Mouse (Mus musculus) retina, adult 2 months (tissue): ENCODE results near the gene Tdrd5.
"Not testable (repeated sequence)": the region's sequence is repeated elsewhere in the genome, so short reads cannot be mapped to it uniquely, and the experiment has no call there.

Experiments
- DNase-seq: peaks from one replicate; pipeline ENCODE4 v3.0.0-alpha.2; 2012; ENCODE audit warnings: low read depth, low spot score

Tdrd5 gene

DNA sequence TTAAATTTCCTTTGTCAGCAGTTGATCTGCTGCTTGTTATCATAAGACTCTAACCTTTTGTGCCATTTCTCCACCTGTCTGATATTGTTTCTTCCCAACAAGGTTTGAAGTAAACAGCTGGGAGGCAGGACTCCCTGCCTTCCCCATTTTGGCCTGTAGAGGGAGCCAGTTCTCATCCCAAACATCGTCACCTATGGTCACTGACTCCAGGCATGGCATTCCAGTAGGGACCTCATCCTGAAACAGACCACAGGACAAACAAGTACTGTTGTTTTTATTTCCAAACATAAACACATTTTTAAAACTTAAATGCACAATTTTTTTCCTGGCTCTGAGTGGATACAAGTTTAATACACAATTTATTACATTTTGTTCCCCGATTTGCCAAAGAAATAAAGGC, 40.1 kb downstream of the Tdrd5 start:
- DNase-seq: peak; percentile 23

DNA sequence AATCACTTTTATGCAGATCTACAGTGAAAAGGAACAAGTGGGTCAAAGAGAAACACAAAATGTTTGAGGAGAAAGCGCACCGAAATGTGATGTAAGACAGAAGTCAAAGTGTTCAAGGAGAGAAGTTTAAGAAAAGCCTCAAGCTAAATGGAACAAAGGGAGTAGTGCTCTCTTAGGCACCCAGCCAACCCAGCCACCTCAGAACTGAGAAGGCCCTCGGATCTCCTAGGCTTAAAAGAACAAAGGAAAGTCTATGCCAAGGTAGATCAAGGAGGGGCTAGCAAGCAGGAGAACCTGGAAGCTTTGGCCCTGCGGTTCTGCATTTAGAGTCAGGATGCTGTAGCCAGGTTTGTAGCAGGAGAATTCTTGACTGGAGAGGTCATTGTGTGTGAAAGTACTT, 48.6 kb downstream of the Tdrd5 start:
- DNase-seq: no peak

DNA sequence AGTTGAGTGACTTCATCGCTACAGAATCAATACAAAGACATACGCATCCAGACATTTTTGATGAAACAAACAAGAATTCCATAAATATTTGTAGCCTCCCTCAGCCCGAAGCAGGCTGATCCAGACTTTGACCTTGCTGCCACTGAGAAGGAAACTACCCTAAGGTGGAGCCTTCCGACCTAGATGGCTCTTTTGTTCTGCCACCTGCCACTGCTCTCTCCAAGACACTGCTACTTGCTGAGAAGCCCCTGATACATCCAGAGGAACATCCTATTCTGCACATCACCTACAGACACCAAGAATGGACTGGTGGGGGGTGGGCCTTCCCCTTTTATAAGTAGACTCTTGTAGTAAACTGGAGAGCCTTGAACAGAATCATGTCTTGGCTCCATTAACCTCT, 52.4 kb downstream of the Tdrd5 start:
- DNase-seq: not testable (repeated sequence)

DNA sequence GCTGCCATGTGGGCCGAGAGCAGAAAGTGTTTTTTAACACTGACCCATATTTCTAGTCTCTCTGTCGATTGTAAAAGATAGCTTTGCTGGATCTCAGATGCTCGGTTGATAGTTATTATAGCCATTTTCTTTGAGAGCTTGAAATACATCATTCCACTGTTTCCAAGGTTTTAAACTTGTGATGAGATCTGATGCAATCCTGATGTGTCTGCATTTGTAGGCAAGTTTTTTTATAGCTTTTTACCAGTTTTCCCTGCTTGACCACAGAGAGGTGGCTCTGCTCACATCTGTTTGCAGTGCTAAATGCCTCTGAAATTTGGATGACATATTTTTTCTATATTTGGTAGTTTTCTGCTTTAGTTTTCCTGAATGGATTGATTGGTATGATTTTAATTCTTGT, 55.6 kb downstream of the Tdrd5 start:
- DNase-seq: no peak

DNA sequence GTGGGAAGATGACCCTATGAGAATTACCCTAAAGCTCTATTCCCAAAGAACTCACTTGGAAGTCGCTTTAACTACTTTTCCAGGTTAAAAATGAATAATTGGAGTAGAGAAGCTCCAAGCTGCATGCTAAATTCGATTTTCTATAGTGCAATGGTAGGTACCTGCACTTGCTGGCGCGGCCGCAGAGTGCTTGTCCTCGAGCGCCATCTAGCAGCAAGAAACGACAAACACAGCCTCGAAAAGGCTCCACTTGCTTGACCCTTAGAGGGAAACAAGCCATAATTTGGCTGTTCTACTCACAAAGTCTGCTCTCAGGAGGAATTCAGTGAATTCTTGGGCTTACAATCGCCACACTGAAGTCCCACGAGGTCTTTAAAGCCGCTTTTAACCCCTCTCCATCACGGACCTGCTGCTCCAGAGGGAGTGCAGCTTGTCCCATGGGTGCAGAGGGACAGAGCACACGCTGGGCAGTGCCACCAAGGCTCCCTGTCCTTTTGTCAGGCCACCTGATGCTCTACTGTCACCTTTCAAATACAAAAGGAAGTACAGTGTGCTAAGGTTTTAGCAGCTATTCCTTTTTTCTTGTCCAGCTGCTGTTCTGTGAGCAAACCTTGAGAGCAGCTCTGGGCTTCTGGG, 61.6 kb downstream of the Tdrd5 start:
- DNase-seq: peak; percentile 44

DNA sequence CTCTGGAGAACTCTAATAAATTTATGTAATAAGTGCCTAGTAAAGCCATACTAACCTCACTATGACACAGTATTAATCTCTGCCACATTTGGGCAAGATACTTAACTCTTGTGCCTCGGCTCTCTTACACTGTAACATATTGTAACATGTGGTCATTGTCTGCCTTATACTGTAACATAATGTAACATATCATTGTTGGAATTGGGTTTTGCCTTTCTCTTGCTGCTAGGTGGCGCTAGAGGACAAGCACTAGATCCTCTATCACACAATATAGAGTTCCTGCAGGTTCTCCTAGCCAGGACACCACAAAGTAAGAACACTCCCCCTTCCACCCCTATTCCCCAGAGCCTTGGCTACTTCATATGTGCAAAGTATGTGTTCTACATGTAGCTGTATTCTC, 62.4 kb downstream of the Tdrd5 start:
- no peak for DNase-seq

DNA sequence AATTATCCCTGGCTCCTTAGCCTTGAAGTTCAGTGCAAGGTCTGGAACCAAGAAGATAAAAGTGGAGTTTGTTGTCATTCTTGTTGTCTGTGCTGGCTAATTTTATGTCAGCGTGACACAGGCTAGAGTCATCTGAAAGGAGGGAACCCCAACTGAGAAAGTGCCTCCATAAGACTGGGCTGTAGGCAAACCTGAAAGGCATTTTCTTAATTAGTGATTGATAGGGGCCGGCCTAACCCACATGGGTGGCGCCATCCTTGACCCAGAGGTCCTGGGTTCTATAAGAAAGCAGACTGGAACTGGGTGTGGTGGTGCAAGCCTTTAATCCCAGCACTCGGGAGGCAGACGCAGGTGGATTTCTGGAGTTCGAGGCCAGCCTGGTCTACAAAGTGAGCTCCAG, 72.3 kb downstream of the Tdrd5 start:
- no peak for DNase-seq

DNA sequence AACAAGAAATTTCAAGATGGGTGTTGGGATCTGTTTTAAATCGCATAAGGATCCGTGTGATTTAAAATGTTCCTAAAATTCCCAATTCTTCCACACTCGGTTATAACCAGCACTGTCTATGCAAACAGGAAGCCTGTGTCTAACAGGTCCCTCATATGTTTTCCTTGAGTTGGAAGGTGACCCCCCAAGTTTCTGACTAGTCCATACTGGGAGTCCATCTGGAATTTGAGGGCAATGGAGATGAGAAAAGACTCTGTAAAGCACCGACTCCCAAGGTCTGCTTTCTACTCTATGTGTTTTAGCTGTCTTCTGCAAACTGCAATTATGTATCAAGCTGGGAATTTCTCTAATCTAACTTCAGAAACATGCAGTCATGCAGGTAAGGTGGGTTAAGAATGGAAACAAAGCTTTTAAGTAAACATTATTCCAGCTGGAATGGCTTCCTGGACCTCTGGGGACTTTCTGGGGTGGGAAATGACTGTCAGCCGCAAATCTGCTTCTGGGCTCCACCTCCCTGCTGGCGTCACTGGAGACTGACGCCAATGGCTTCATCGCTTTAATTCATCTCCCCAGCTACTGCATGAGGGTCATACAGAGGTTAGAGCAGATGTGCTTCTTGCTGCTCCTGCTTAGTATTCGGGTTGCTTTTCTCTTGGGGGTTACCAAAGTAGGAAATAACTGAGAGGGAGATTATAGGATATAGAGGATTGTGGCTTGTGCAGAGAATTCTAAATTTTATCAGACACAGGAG, 73.0 kb downstream of the Tdrd5 start:
- DNase-seq: peak; percentile 22

DNA sequence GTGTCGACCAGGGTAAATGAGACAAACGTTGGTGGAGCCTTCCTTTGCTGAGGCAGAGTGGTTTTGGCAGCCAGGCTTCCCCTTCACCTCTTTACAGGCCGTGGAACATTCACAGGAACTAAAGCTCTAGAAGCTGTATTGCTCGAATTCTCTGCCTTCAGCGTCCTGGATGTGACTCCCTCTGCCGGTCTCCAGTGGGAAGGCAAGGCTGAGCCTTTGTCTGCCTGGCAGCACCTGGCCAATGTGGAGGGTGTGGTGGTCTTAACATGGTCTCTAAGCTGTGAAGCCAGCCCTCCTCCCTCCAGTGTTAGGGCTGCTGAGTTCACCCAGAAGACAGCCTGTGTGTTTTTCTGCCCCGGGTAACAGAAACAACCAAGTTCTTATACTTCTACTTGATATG, 74.0 kb downstream of the Tdrd5 start:
- no peak for DNase-seq

DNA sequence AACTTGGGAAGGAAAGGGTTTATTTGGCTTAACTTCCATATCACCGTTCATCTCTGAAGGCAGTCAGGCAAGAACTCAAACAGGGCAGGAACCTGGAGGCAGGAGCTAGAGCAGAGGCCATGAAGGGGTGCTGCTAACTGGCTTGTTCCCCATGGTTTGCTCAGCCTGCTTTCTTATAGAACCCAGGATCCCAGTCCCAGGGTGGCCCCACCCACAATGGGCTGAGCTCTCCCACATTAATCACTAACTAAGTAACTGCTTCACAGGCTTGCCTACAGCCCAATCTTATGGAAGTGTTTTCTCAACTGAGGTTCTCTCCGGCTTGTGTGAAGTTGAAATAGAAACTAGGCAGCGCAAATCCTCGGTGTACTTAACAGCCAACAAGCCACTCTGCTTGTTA, 74.7 kb downstream of the Tdrd5 start:
- no peak for DNase-seq

DNA sequence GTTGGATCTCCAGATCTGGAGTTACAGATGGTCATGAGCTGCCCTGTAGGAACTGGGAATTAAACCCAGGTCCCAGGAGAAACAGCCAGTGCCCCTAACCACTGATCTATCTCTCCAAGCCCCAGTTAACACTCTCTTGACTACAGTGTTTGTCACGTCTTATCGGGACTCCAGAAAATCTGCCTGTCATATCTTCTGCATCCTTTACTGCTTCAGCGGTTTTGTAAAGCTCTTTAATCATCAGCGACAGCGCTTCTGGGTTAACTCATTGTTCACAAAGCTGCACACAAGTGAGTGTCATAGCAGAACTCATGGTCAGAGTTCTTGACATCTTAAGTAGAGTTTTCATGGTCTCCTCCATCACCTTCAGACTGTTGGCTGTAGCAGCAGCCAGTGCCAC, 76.6 kb downstream of the Tdrd5 start:
- DNase-seq: no peak

DNA sequence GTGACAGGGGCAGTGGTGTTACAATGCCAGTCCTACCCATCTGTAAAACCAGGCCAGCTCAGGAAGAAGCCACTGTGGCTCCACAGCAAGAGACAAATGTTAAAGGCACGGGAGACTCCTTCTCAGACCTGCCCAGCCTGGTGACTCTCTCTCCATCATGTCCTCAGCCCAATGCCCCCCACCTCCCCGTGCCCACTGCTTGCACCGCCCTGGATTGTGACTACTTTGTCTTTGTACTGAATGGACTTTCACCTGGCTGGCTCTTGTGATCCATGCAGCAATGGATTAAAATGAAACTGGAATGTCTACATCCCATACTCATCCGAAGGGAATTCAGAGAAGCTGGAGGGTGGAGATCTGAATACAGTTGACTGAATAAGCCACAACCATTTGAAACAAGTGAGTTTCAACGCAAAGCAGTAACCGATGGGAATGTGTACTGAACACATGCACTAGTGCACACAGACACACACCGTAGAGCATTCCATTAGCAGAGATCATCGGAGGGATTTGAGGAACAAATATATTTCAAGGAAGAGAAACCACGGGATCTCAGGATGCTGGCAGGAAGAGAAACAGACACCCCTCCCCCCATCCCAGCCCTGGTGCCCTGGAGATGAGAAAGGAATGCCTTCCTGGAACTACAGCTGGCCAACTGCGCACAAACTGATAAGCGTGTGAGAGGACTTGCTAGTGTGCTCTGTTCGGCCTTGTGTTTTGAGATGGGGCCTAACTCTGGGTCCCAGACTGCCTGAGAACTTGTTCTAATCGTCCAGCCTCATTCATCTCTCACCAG, 81.1 kb downstream of the Tdrd5 start:
- no peak for DNase-seq

DNA sequence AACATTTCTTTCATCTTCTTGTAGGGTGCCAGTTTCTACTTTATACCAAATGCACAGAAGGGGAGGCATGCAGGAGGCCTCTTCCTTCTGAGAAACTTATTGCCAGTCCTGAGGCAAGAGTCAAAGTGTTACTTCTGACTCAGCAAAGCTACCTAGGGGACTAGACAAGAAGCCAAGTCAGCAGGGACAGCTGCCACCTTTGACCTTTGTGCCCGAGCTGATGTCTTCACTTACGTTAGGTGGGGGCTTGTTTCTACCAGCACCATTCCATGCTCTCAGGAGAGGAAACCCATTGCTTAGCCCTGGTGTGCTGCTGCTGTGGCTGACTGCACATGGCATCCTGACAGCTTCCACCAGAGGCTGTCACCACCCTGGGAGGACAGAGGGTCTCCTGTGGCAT, 82.1 kb downstream of the Tdrd5 start:
- no peak for DNase-seq

DNA sequence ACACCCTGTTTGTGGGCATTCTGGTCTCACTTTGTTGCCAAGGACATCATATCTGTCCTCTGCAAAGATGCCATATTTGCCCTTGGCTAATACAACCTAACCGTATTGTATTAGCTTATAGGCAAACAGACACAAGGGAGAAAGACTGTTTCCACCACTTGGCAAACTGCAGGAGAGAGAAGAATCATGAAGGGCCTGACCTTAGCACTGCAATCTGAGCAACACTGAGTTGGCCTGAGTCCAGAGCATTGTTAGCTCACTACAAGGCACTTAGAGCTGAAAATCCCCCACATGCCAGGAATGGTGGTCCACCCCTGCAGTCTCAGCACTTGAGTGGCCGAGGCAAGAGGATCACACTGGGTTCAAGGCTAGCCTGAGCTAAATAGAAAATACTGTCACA, 84.9 kb downstream of the Tdrd5 start:
- no peak for DNase-seq

DNA sequence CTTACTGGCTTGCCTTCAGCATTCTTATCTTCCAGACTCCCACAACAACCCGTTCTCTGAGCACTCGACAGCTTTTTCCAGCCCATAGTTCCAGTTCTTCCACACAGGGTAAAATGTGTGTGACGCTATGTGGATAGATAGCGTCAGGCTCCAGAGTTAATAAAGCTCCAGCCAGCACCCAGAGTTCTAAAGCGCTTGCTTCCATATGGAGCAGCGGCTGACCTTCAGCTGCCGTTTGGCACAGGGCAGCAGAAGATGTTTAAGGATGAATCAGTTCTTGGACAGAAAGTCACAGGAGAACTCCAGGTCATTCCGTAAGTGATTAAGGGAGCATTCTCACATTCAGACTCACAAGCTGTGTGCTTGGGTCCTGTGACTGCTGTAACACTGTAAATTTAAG, 85.5 kb downstream of the Tdrd5 start:
- DNase-seq: no peak

DNA sequence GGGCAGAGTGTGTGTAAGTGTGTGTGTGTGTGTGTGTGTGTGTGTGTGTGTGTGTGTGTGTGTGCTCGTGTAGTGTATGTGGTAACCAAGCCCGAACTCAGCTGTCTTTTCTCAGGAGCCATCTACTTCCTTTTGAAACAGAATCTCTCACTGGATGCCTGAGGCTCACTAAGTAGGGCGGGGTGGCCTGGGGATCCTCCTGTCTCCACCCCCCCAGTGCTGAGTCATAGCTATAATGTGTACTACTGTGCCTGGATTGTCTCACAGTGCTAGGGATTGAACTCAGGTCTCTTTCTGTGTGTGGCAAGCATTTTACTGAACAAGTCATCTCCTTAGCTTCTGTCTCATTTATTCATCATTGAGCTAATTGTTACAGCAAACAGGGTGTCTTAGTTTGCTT, 86.1 kb downstream of the Tdrd5 start:
- DNase-seq: no peak

DNA sequence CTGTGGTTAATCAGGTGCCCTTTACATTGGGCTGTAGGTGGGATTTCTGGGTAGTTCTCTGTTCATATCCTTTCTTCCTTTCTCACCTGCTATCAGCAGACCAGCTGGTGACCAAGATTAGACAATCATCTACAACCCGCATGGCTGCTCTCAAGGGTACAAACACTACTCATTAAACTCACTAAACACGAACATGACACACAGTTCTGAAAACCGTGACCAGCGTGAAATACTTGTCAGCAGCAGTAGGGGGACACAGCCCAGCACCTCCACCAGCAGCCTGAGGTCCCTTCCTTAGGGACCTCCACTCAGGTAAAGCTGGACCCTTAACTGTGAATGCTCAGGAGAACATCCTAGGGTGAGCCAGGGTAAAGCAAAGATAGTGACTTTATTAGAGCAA, 87.2 kb downstream of the Tdrd5 start:
- no peak for DNase-seq

DNA sequence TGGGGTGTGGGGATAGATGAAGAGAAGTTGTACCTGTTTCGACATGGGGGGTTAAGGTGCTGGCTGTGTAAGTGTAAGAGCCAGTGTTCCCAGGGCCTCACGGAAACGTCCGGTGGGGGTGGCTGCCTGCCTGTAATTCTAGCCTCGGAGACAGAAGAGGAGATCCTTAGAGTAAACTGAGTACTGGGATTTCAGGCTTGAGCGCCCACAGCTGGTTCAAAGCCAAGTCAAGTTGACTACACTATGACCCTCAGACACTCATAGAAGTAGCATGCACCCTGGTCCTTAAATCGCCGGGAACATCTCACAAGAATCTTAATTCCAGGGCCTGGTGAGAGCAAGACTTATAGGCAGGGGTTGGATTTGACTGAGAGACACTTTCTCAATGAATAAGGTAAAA, 88.8 kb downstream of the Tdrd5 start:
- no peak for DNase-seq

DNA sequence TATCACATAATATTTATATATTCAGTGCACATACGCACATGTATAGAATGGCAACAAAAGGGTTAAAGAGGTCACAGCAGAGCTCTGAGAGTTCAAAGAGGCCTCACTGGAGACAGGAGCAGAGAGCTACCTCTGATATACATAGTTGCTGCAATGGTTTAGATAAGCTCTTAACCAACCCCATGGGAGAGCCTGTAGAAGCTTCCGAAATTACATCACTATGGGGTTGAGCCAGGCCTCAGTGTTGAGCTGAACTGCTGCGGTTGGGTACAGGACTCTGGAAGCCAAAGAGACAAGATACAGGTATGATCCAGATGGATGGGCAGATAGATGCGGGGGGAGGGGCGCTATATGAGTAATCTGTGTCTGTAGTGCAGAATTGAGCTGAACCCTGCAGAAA, 90.5 kb downstream of the Tdrd5 start:
- no peak for DNase-seq

DNA sequence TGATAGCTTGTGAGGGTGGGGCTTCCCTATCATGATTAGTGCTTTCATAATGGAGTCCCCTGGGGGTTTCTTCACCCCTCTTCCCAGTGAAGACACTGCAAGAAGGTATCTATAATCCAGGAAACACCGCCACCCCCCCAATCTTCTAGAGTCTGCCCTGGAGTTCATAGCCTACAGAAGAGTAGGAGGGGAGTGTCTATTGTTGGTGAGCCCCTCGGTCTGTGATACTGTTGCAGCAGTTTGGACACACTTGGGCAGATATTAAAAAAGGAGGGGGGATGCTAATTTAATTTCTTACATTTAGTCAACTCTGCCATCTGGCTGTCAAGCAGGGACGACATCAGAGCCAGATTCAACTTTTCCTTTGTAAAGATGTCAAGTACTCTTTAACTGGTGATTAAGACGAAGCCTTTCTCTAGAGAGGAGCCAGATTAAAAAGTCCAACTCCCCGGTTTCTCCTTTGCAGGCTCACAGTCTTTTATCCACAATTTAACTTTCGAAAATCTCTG, 91.6 kb downstream of the Tdrd5 start:
- no peak for DNase-seq
